ENCODE assay signal across 31 mouse cellular contexts in the genomic region with DNA sequence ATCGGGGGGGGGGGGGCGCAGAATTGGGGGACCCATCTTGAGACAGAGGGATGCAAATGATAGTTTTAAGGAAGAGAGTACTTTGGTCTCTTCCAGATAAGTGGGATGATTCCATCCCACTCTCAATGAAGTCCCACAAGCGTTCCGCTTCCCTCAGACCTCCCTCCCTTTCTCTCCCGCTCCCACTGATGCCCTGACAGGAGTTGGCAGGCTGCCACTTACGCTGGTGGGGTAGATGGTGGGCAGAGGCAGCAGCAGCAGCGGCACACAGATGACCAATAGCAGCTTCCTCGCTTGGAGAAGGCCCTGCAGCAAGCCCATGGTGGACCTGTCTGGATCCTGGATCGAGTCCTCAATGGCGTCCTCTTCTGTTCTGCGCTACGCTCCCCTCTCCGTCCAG. TPM values are rescaled to one million over a fixed set of nuclear protein-coding genes. Genes with fewer than 3 reads are reported as not detected.
DNase-seq lines count a peak whose midpoint lies in the region; ATAC-seq and TF ChIP-seq lines count a peak whose summit lies in the region.
"Had no signal": no experiment of that assay in that cellular context is flagged by ENCODE, and none has a peak within 500 bp of the region (broad histone marks: within the 10 kb centered on the region; RNA-seq: fewer than 3 reads in every experiment).

No protein-coding gene starts in this region.

- no peak overlapping the region for H3K4me3 ChIP-seq in heart, embryonic 14.5 days (ENCODE audit: control insufficient read depth in 1 of 2, insufficient read depth in 1 of 2, low read depth in 1 of 2, low read length in 2 of 2)
- H3K4me3 ChIP-seq: heart, embryonic 10.5 days; hindbrain, embryonic 15.5 days; intestine, embryonic 15.5 days; layer of hippocampus, adult 2 months; limb, embryonic 10.5 days; limb, embryonic 15.5 days; liver, embryonic 13.5 days; neural tube, embryonic 13.5 days; stomach, embryonic 15.5 days had no signal

- 50% methylated on average over 13 of the region's 13 CpGs for WGBS in heart, embryonic 14.5 days

- TF ChIP-seq POLR2A in brain, embryonic 14.5 days (IDR thresholded peaks at IDR 0.05; ENCODE audit: borderline replicate concordance, extremely low read depth, insufficient read depth, insufficient read length, poor library complexity, severe bottlenecking) = no peak

- no peak for TF ChIP-seq CTCF in brain, embryonic 14.5 days (IDR thresholded peaks at IDR 0.05; ENCODE audit: borderline replicate concordance, extremely low read depth, insufficient read depth, insufficient read length)

- no peak overlapping the region for H3K9ac ChIP-seq in heart, embryonic 14.5 days (ENCODE audit: low read length)
- H3K9ac ChIP-seq: hindbrain, embryonic 15.5 days; intestine, embryonic 15.5 days; limb, embryonic 15.5 days; liver, embryonic 13.5 days; neural tube, embryonic 13.5 days; stomach, embryonic 15.5 days had no signal

- peak; percentile 41 to 47 for DNase-seq in cerebellum, postnatal 10 days
- no peak for DNase-seq in cerebellum, postnatal 4 days (ENCODE audit: low spot score in 2 of 2)
- no peak for DNase-seq in heart, postnatal 25 days (ENCODE audit: low spot score)
- peak; percentile 43 for DNase-seq in left cerebral cortex, postnatal 4 days
- no peak for DNase-seq in left cerebral cortex, postnatal 10 days (ENCODE audit: extremely low spot score in 1 of 2, low spot score in 2 of 2)
- DNase-seq in brain, embryonic 14.5 days (ENCODE audit: low read depth) = peak; percentile 71
- DNase-seq: adrenal gland, adult 2 months; adrenal gland, postnatal 36 days; cerebellum, adult 2 months; cerebellum, postnatal 25 days; gastrocnemius, postnatal 14 days; heart, postnatal 10 days; kidney, adult 2 months; kidney, postnatal 36 days; liver, embryonic 13.5 days; lung, adult 18-20 months; lung, postnatal 14 days; right cerebral cortex, postnatal 25 days had no signal

- H3K36me3 ChIP-seq in heart, embryonic 14.5 days (ENCODE audit: control insufficient read depth, insufficient read depth, low read length) = no peaks in the 10 kb centered on the region
- H3K36me3 ChIP-seq: heart, embryonic 10.5 days; hindbrain, embryonic 15.5 days; intestine, embryonic 15.5 days; limb, embryonic 10.5 days; limb, embryonic 15.5 days; liver, embryonic 13.5 days; neural tube, embryonic 13.5 days; stomach, embryonic 15.5 days had no signal

- no peaks in the 10 kb centered on the region for H3K9me3 ChIP-seq in heart, embryonic 14.5 days (ENCODE audit: control insufficient read depth, low read length)
- H3K9me3 ChIP-seq: heart, embryonic 10.5 days; hindbrain, embryonic 15.5 days; intestine, embryonic 15.5 days; limb, embryonic 10.5 days; limb, embryonic 15.5 days; liver, embryonic 13.5 days; neural tube, embryonic 13.5 days; stomach, embryonic 15.5 days had no signal

- H3K4me2 ChIP-seq in heart, embryonic 14.5 days (ENCODE audit: low read length) = no peak overlapping the region
- H3K4me2 ChIP-seq: hindbrain, embryonic 15.5 days; intestine, embryonic 15.5 days; limb, embryonic 15.5 days; liver, embryonic 13.5 days; neural tube, embryonic 13.5 days; stomach, embryonic 15.5 days had no signal

- intact Hi-C loops in heart, postnatal 25 days (cut with DNase I) = no loop called here
- intact Hi-C loops in left cerebral cortex, postnatal 4 days (cut with DNase I) = no loop called here
- intact Hi-C loops in left cerebral cortex, postnatal 10 days (cut with DNase I) = no loop called here

- peak; percentile 47; the same call in 1 of the 2 replicates for ATAC-seq in heart, embryonic 14.5 days (ENCODE audit: insufficient number of reproducible peaks, insufficient read depth, low FRiP score, low read depth)
- ATAC-seq: activated CD4-positive, CD25-positive, alpha-beta regulatory T cell, adult 4 months; intestine, embryonic 15.5 days had no signal

- no peak overlapping the region for H3K27ac ChIP-seq in heart, embryonic 14.5 days (replicated peaks in 1 of 2; ENCODE audit: control insufficient read depth in 1 of 2, insufficient read depth in 1 of 2, low read depth in 2 of 2, low read length in 2 of 2)
- H3K27ac ChIP-seq: heart, embryonic 10.5 days; hindbrain, embryonic 15.5 days; intestine, embryonic 15.5 days; layer of hippocampus, adult 2 months; limb, embryonic 10.5 days; limb, embryonic 15.5 days; liver, embryonic 13.5 days; neural tube, embryonic 13.5 days; stomach, embryonic 15.5 days had no signal

- peaks cover 0 to 8% of the 10 kb centered on the region in 2 experiments; a peak in 2 of 4 replicates for H3K4me1 ChIP-seq in heart, embryonic 14.5 days (ENCODE audit: control insufficient read depth in 2 of 2, insufficient read depth in 2 of 2, low read length in 2 of 2)
- H3K4me1 ChIP-seq: hindbrain, embryonic 15.5 days; intestine, embryonic 15.5 days; limb, embryonic 10.5 days; limb, embryonic 15.5 days; liver, embryonic 13.5 days; stomach, embryonic 15.5 days had no signal

- no peaks in the 10 kb centered on the region for H3K27me3 ChIP-seq in heart, embryonic 14.5 days (ENCODE audit: control insufficient read depth, insufficient read depth, low read length)
- H3K27me3 ChIP-seq: CH12.LX; hindbrain, embryonic 15.5 days; intestine, embryonic 15.5 days; limb, embryonic 15.5 days; liver, embryonic 13.5 days; neural tube, embryonic 13.5 days; stomach, embryonic 15.5 days had no signal

RNA-seq across cellular contexts. Expression of gene Slc13a4, which starts 0.8 kb away (rescaled TPM):
- 1.1 and 1.3 TPM in 2 replicates for polyA plus RNA-seq in heart, embryonic 14.5 days (2014; fragmentation: Nextera tagmentation; extraction: Ambion mirVana)
- under 1 TPM; 0.08 to 0.16 TPM for total RNA-seq in heart, postnatal 25 days (2021)
- total RNA-seq in left cerebral cortex, postnatal 4 days (2021) = 10 to 100 TPM; 11.6 to 12.0 TPM
- 10 to 100 TPM; 10.5 TPM for total RNA-seq in left cerebral cortex, postnatal 10 days (2021)
- 2.1 and 3.8 TPM in 2 replicates for polyA plus RNA-seq in brain, embryonic 14.5 days (2012; rRNA removed)
- total RNA-seq: CH12.LX; granulocyte monocyte progenitor cell, adult 5-6 weeks had no signal

RNA-seq across cellular contexts. Expression of gene Fam180a, which starts 18.8 kb away (rescaled TPM):
- polyA plus RNA-seq in heart, embryonic 14.5 days (2014; fragmentation: Nextera tagmentation; extraction: Ambion mirVana) = 0.32 and 0.93 TPM in 2 replicates
- total RNA-seq in heart, postnatal 25 days (2021) = under 1 TPM; 0.78 to 0.81 TPM
- total RNA-seq in left cerebral cortex, postnatal 4 days (2021) = 1 to 10 TPM; 3.6 to 4.1 TPM
- total RNA-seq in left cerebral cortex, postnatal 10 days (2021) = 1 to 10 TPM; 4.9 to 6.4 TPM
- 0.11 and 0.16 TPM in 2 replicates for polyA plus RNA-seq in brain, embryonic 14.5 days (2012; rRNA removed)
- total RNA-seq: CH12.LX; granulocyte monocyte progenitor cell, adult 5-6 weeks had no signal
- polyA plus RNA-seq: activated CD4-positive, CD25-positive, alpha-beta regulatory T cell, adult 4 months; embryonic facial prominence, embryonic 11.5 days; limb, embryonic 10.5 days had no signal

Comparison
In these comparisons a context has a peak if more than half of its experiments do, and no peak if none do; other contexts are left out.
1. DNase-seq: peak in cerebellum, postnatal 10 days (2 of 2), left cerebral cortex, postnatal 4 days (single experiment) and brain, embryonic 14.5 days (single experiment); none in cerebellum, postnatal 4 days (0 of 2), heart, postnatal 25 days (single experiment) and left cerebral cortex, postnatal 10 days (0 of 2).
2. RNA of gene Slc13a4, which starts 0.8 kb away (total RNA-seq): 11.6 to 12.0 TPM in left cerebral cortex, postnatal 4 days and 10.5 TPM in left cerebral cortex, postnatal 10 days; 0.08 to 0.16 TPM in heart, postnatal 25 days; every median in the first group is over 4 times any median in the second.